15 mouse cellular contexts compared by ENCODE assay signal in genomic region chr7:144958509-144959395, GRCm38 (mm10). TPM values are rescaled to one million over a fixed set of nuclear protein-coding genes. Genes with fewer than 3 reads are reported as not detected.
DNase-seq lines count a peak whose midpoint lies in the region; ATAC-seq and TF ChIP-seq lines count a peak whose summit lies in the region.
"Had no signal": no experiment of that assay in that cellular context is flagged by ENCODE, and none has a peak within 500 bp of the region (broad histone marks: within the 10 kb centered on the region; RNA-seq: fewer than 3 reads in every experiment).

No protein-coding gene starts in this region.

- no peak overlapping the region for H3K4me2 ChIP-seq in forebrain, postnatal 0 days (ENCODE audit: low read depth)
- H3K4me2 ChIP-seq in kidney, embryonic 15.5 days, result no peak overlapping the region
- H3K4me2 ChIP-seq in liver, embryonic 11.5 days, result no peak overlapping the region
- H3K4me2 ChIP-seq: forebrain, embryonic 15.5 days; hindbrain, embryonic 12.5 days; liver, embryonic 15.5 days had no signal

- DNase-seq in forebrain, embryonic 10.5 days (ENCODE audit: extremely low spot score, low spot score), result no peak
- DNase-seq in forebrain, postnatal 0 days, result no peak
- no peak for DNase-seq in kidney, adult 8-10 months
- DNase-seq in embryo, embryonic 9.5 days (ENCODE audit: extremely low spot score), result peak; percentile 15
- no peak for DNase-seq in limb, embryonic 10.5 days (ENCODE audit: low spot score)
- DNase-seq in frontal cortex, postnatal 36 days (ENCODE audit: low spot score in 2 of 2), result no peak
- DNase-seq in liver, embryonic 11.5 days (ENCODE audit: low spot score), result no peak
- DNase-seq: adrenal gland, postnatal 14 days; cerebellum, adult 9-11 months; kidney, adult 18-20 months had no signal

- no peaks in the 10 kb centered on the region for H3K27me3 ChIP-seq in forebrain, embryonic 10.5 days (ENCODE audit: poor library complexity, severe bottlenecking)
- no peaks in the 10 kb centered on the region for H3K27me3 ChIP-seq in forebrain, postnatal 0 days (ENCODE audit: insufficient read depth, low read length)
- H3K27me3 ChIP-seq in kidney, embryonic 15.5 days, result no peaks in the 10 kb centered on the region
- H3K27me3 ChIP-seq in limb, embryonic 10.5 days (ENCODE audit: low read depth, poor library complexity, severe bottlenecking), result no peaks in the 10 kb centered on the region
- no peaks in the 10 kb centered on the region for H3K27me3 ChIP-seq in liver, embryonic 11.5 days (replicated peaks; ENCODE audit: control insufficient read depth, insufficient read depth, low read length)
- H3K27me3 ChIP-seq: forebrain, embryonic 15.5 days; hindbrain, embryonic 12.5 days; liver, embryonic 15.5 days had no signal

- peaks cover 19% of the 10 kb centered on the region for H3K4me1 ChIP-seq in forebrain, embryonic 10.5 days
- no peaks in the 10 kb centered on the region for H3K4me1 ChIP-seq in forebrain, postnatal 0 days (ENCODE audit: insufficient read depth)
- H3K4me1 ChIP-seq in kidney, embryonic 15.5 days, result peaks cover 13% of the 10 kb centered on the region
- peaks cover 27% of the 10 kb centered on the region for H3K4me1 ChIP-seq in limb, embryonic 10.5 days
- H3K4me1 ChIP-seq in liver, embryonic 11.5 days (replicated peaks; ENCODE audit: control insufficient read depth, insufficient read depth, low read length), result 0 out of 2 replicates have a peak, but pooled peaks cover 3% of the 10 kb centered on the region
- H3K4me1 ChIP-seq: forebrain, embryonic 15.5 days; hindbrain, embryonic 12.5 days; liver, embryonic 15.5 days had no signal

- peak overlapping the region; percentile 13; the same call in 1 of the 2 replicates for H3K27ac ChIP-seq in forebrain, embryonic 10.5 days
- H3K27ac ChIP-seq in forebrain, postnatal 0 days (ENCODE audit: low read depth, low read length), result no peak overlapping the region
- peak overlapping the region; percentile 75 for H3K27ac ChIP-seq in kidney, embryonic 15.5 days
- peak overlapping the region; percentile 80 for H3K27ac ChIP-seq in limb, embryonic 10.5 days
- H3K27ac ChIP-seq in liver, embryonic 11.5 days (ENCODE audit: low read depth, low read length), result no peak overlapping the region
- H3K27ac ChIP-seq: forebrain, embryonic 15.5 days; hindbrain, embryonic 12.5 days; liver, embryonic 15.5 days had no signal

- 59% methylated on average over 12 of the region's 12 CpGs for WGBS in forebrain, embryonic 10.5 days
- 58% methylated on average over 12 of the region's 12 CpGs for WGBS in forebrain, postnatal 0 days
- 32% methylated on average over 12 of the region's 12 CpGs for WGBS in kidney, embryonic 15.5 days
- 50% methylated on average over 12 of the region's 12 CpGs for whole genome bisulfite sequencing in limb, embryonic 10.5 days
- 51% methylated on average over 12 of the region's 12 CpGs for WGBS in liver, embryonic 11.5 days

- no peaks in the 10 kb centered on the region for H3K9me3 ChIP-seq in forebrain, embryonic 10.5 days
- no peaks in the 10 kb centered on the region for H3K9me3 ChIP-seq in forebrain, postnatal 0 days (ENCODE audit: low read length)
- no peaks in the 10 kb centered on the region for H3K9me3 ChIP-seq in kidney, embryonic 15.5 days (replicated peaks)
- H3K9me3 ChIP-seq in limb, embryonic 10.5 days (replicated peaks), result no peaks in the 10 kb centered on the region
- no peaks in the 10 kb centered on the region for H3K9me3 ChIP-seq in liver, embryonic 11.5 days (ENCODE audit: control insufficient read depth, low read length)
- H3K9me3 ChIP-seq: forebrain, embryonic 15.5 days; hindbrain, embryonic 12.5 days; liver, embryonic 15.5 days had no signal

- no peak for ATAC-seq in forebrain, postnatal 0 days
- ATAC-seq in kidney, embryonic 15.5 days (replicated peaks; ENCODE audit: low FRiP score), result peak; percentile 62; the same call in 1 of the 2 replicates
- ATAC-seq in liver, embryonic 11.5 days (replicated peaks; ENCODE audit: low FRiP score), result no peak
- ATAC-seq: forebrain, embryonic 15.5 days; midbrain, embryonic 16.5 days had no signal

- no peak for TF ChIP-seq CTCF in forebrain, postnatal 0 days (IDR thresholded peaks at IDR 0.05; ENCODE audit: low read depth)

- H3K36me3 ChIP-seq in forebrain, embryonic 10.5 days (replicated peaks), result no peaks in the 10 kb centered on the region
- no peaks in the 10 kb centered on the region for H3K36me3 ChIP-seq in forebrain, postnatal 0 days (ENCODE audit: insufficient read depth)
- H3K36me3 ChIP-seq in kidney, embryonic 15.5 days, result no peaks in the 10 kb centered on the region
- H3K36me3 ChIP-seq in limb, embryonic 10.5 days, result no peaks in the 10 kb centered on the region
- no peaks in the 10 kb centered on the region for H3K36me3 ChIP-seq in liver, embryonic 11.5 days (ENCODE audit: control insufficient read depth, insufficient read depth, low read length)
- H3K36me3 ChIP-seq: forebrain, embryonic 15.5 days; hindbrain, embryonic 12.5 days; liver, embryonic 15.5 days had no signal

- no peak overlapping the region for H3K4me3 ChIP-seq in forebrain, embryonic 10.5 days
- no peak overlapping the region for H3K4me3 ChIP-seq in forebrain, postnatal 0 days (ENCODE audit: low read depth, low read length)
- no peak overlapping the region for H3K4me3 ChIP-seq in kidney, embryonic 15.5 days (replicated peaks)
- H3K4me3 ChIP-seq in limb, embryonic 10.5 days, result no peak overlapping the region
- H3K4me3 ChIP-seq in liver, embryonic 11.5 days (ENCODE audit: low read depth, low read length), result no peak overlapping the region
- H3K4me3 ChIP-seq: forebrain, embryonic 15.5 days; hindbrain, embryonic 12.5 days; liver, embryonic 15.5 days had no signal

- H3K9ac ChIP-seq in forebrain, postnatal 0 days, result no peak overlapping the region
- no peak overlapping the region for H3K9ac ChIP-seq in kidney, embryonic 15.5 days
- H3K9ac ChIP-seq in liver, embryonic 11.5 days (ENCODE audit: low read depth, low read length), result no peak overlapping the region
- H3K9ac ChIP-seq: forebrain, embryonic 15.5 days; hindbrain, embryonic 12.5 days; liver, embryonic 15.5 days had no signal

RNA-seq across cellular contexts. Expression of gene Ccnd1, which starts 19.0 kb away (rescaled TPM):
- polyA plus RNA-seq in forebrain, embryonic 10.5 days (2016; fragmentation: Nextera tagmentation; extraction: Ambion mirVana), result 233 and 246 TPM in 2 replicates
- total RNA-seq in forebrain, postnatal 0 days (2014; rRNA removed), result 21.6 and 33.5 TPM in 2 replicates
- polyA plus RNA-seq in forebrain, postnatal 0 days (2015; fragmentation: Nextera tagmentation; extraction: Ambion mirVana), result 23.9 and 29.0 TPM in 2 replicates
- 229 and 245 TPM in 2 replicates for polyA plus RNA-seq in kidney, embryonic 15.5 days (2015; fragmentation: Nextera tagmentation; extraction: Ambion mirVana)
- polyA plus RNA-seq in limb, embryonic 10.5 days (2016; fragmentation: Nextera tagmentation; extraction: Ambion mirVana), result 152 and 160 TPM in 2 replicates
- 60.5 and 69.2 TPM in 2 replicates for polyA plus RNA-seq in liver, embryonic 11.5 days (2014; fragmentation: Nextera tagmentation; extraction: Ambion mirVana)

RNA-seq across cellular contexts. Expression of gene LTO1, which starts 43.9 kb away (rescaled TPM):
- polyA plus RNA-seq in forebrain, embryonic 10.5 days (2016; fragmentation: Nextera tagmentation; extraction: Ambion mirVana), result 24.6 and 26.7 TPM in 2 replicates
- 21.7 and 22.4 TPM in 2 replicates for total RNA-seq in forebrain, postnatal 0 days (2014; rRNA removed)
- polyA plus RNA-seq in forebrain, postnatal 0 days (2015; fragmentation: Nextera tagmentation; extraction: Ambion mirVana), result 16.4 and 17.6 TPM in 2 replicates
- 25.8 and 27.9 TPM in 2 replicates for polyA plus RNA-seq in kidney, embryonic 15.5 days (2015; fragmentation: Nextera tagmentation; extraction: Ambion mirVana)
- polyA plus RNA-seq in limb, embryonic 10.5 days (2016; fragmentation: Nextera tagmentation; extraction: Ambion mirVana), result 23.4 and 27.2 TPM in 2 replicates
- polyA plus RNA-seq in liver, embryonic 11.5 days (2014; fragmentation: Nextera tagmentation; extraction: Ambion mirVana), result 16.2 and 20.9 TPM in 2 replicates

Comparison
In these comparisons a context has a peak if more than half of its experiments do, and no peak if none do; other contexts are left out.
1. H3K27ac ChIP-seq: peak in forebrain, embryonic 10.5 days (single experiment), kidney, embryonic 15.5 days (single experiment) and limb, embryonic 10.5 days (single experiment); none in forebrain, postnatal 0 days (single experiment) and liver, embryonic 11.5 days (single experiment).